Mouse (Mus musculus) intestine, postnatal 0 days (tissue): ENCODE measurements around the gene Tnfsf14. TPM values are rescaled to one million over a fixed set of nuclear protein-coding genes. Genes with fewer than 3 reads are reported as not detected.

Experiments
- ATAC-seq: fragments of 200-750 bp; cut with Nextera tagmentation; 2 replicates; pipeline ENCODE4 v1.8.0; 2017; ENCODE audit warnings: mild to moderate bottlenecking, moderate TSS enrichment, moderate library complexity
- H3K27ac ChIP-seq: fragments of 300-500 bp; sonication (generic); 2 replicates; pipeline ENCODE4 v1.5.1; 2014; ENCODE audit warnings: mild to moderate bottlenecking, low read depth, low read length, moderate library complexity
- H3K27me3 ChIP-seq: fragments of 300-500 bp; sonication (generic); replicated peaks from 2 replicates; pipeline ENCODE4 v1.6.1; 2014; ENCODE audit warnings: low read length, mixed read lengths; ENCODE audit not compliant: control insufficient read depth, insufficient read depth
- H3K36me3 ChIP-seq: fragments of 300-500 bp; sonication (generic); 2 replicates; pipeline ENCODE4 v1.6.1; 2014; ENCODE audit warnings: mild to moderate bottlenecking, moderate library complexity; ENCODE audit not compliant: control insufficient read depth, insufficient read depth
- H3K4me1 ChIP-seq: fragments of 300-500 bp; sonication (generic); replicated peaks from 2 replicates; pipeline ENCODE4 v1.6.1; 2014; ENCODE audit warnings: antibody characterized with exemption, low read length, mixed read lengths; ENCODE audit not compliant: control insufficient read depth, insufficient read depth
- H3K4me2 ChIP-seq: fragments of 300-500 bp; sonication (generic); replicated peaks from 2 replicates; pipeline ENCODE4 v1.6.1; 2014; ENCODE audit warnings: low read depth, mild to moderate bottlenecking, moderate library complexity
- H3K4me3 ChIP-seq: fragments of 300-500 bp; sonication (generic); 2 replicates; pipeline ENCODE4 v1.5.1; 2014; ENCODE audit warnings: low read depth, low read length
- H3K9ac ChIP-seq: fragments of 300-500 bp; sonication (generic); 2 replicates; pipeline ENCODE4 v1.6.1; 2014; ENCODE audit warnings: mild to moderate bottlenecking, low read depth, low read length
- H3K9me3 ChIP-seq: fragments of 300-500 bp; sonication (generic); 2 replicates; pipeline ENCODE4 v1.6.1; 2016; ENCODE audit warnings: mixed run types; ENCODE audit not compliant: control insufficient read depth
- CTCF ChIP-seq: sonication (generic); IDR thresholded peaks from 2 replicates; pipeline ENCODE4 v1.5.1; 2016; ENCODE audit warnings: low read depth, mild to moderate bottlenecking, control low read depth, antibody characterized with exemption, moderate library complexity
- WGBS: fragments of 180-500 bp; shearing (Covaris S2); extraction: QIAGEN DNeasy Blood & Tissue Kit; methylation state at CpG from one replicate; pipeline ENCODE4 v1.1.7; 2014; 5-methylcytosine and 5-hydroxymethylcytosine counted together
- polyA plus RNA-seq: library from polyadenylated mRNA; unstranded; fragments of >200 nt; fragmentation: Nextera tagmentation; extraction: Ambion mirVana; gene quantifications from 2 replicates; pipeline ENCODE4 v1.2.1, GENCODE M21; 2015

Gene Tnfsf14
- 0.10 and 0.12 TPM in 2 replicates for polyA plus RNA-seq

DNA sequence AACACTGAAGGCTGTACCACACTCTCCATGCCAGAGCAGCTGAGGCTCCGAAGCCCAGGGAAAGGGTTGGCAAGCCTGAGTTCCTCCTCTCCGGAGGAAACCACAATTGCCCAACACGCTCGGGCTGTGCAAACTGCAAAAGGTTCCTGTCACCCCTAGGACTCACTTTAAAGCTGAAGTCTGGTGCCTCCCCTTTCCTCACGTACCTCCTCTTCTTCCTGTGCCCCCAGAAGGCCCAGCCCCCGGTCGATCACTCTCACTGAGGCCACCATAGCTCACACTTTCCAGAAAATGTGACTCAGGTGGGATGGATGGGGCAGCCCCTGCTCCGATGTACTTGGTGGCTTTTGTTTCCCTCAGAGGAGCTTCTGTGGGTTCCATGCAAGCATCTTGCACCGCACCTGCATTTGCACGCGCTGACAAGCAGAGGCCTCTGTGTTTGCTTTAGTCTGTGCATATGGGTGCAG, at the start of gene Tnfsf14:
Gene Tnfsf14 (minus strand): TSS at position 137 of the 467 bp plus-strand sequence.
- Histone ChIP-seq H3K27me3 (no peaks in the 10 kb centered on the region), H3K4me3 (no peak within 1 kb of the TSS), H3K9me3 (no peaks in the 10 kb centered on the region), H3K27ac (no peak within 1 kb of the TSS), H3K9ac (no peak within 1 kb of the TSS), H3K4me2 (no peak within 1 kb of the TSS), H3K4me1 (no peaks in the 10 kb centered on the region), H3K36me3 (no peaks in the 10 kb centered on the region)
- no peak for TF ChIP-seq CTCF
- 80% methylated on average over 11 of the region's 11 CpGs for WGBS
- no peak for ATAC-seq

- Histone ChIP-seq H3K36me3 (peaks cover 44% of the 10 kb centered on the region), H3K27me3 (no peaks in the 10 kb centered on the region), H3K4me2 (0 out of 2 replicates have a peak overlapping the region, but pooled peaks have one; percentile 68), H3K27ac (no peak overlapping the region), H3K4me1 (no peaks in the 10 kb centered on the region), H3K9me3 (no peaks in the 10 kb centered on the region), H3K4me3 (no peak overlapping the region), H3K9ac (no peak overlapping the region)
- ATAC-seq = no peak
- 93% methylated on average over 9 of the region's 9 CpGs for WGBS
- TF ChIP-seq CTCF = no peak
These were observed 43.2 kb upstream of the Tnfsf14 start for GRCm38 (mm10) chr17:57237181-57237580.

DNA sequence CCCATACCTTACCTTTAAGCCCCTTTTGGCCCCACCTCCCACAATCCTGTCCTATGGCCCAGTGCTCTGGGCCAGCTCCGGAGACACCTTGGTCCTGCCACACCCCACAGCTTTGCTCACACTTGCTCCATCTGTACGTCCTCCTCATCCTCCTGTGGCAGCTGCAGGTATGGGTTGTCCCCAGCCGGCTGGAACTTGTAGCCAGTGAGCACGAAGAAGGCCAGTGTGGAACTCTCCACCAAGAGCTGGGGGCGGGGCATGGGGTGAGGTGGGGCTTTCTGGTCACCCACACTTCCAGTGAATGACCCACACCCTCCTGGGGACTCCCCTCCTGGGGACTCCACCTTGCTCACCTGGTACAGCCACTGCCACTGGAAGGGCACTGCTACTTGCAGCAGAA, 41.8 kb upstream of the Tnfsf14 start:
- WGBS = 66% methylated on average over 5 of the region's 5 CpGs
- peaks cover 38% of the 10 kb centered on the region for H3K36me3 ChIP-seq
- H3K9me3 ChIP-seq = no peaks in the 10 kb centered on the region
- peaks cover 6% of the 10 kb centered on the region; the same call in 1 of the 2 replicates for H3K4me1 ChIP-seq
- H3K27ac ChIP-seq = no peak overlapping the region
- H3K4me3 ChIP-seq = peak overlapping the region; percentile 37; the same call in 1 of the 2 replicates
- H3K4me2 ChIP-seq = peak overlapping the region; percentile 68
- TF ChIP-seq CTCF = no peak
- no peaks in the 10 kb centered on the region for H3K27me3 ChIP-seq
- H3K9ac ChIP-seq = no peak overlapping the region
- ATAC-seq = no peak; the same call in 1 of the 2 replicates

DNA sequence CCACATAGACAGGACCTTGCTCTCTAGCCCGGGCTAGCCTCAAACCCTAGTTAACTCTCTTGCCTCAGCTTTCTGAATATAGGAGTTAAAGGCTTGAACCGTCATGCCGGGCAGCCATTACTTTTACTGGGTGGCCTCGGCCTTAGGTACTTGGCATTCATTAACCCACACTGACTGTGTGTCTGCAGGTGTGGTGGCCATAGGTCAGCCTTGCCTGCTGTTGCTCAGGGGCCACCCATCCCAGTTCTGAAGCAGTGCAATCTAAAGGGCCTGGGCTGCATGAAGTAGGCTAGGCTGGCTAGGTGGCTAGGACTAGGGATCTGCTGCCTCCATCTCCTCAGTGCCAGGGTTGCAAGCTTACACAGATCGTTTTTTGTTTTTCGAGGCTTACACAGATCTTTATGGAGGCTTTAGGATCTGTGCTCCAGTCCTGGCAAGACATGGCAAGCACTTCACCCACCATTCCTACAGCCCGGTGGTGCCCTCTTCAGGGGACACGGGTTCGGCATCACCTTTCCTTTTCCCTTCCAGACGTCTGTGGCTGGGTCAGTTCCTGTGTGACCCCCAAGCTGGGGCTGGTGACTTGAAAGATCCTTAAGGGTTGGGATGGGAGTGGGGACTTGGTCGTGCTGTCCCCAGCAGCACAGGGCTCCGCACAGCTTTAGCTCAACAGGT, 40.4 kb upstream of the Tnfsf14 start:
- no peaks in the 10 kb centered on the region for H3K27me3 ChIP-seq
- WGBS = 39% methylated on average over 12 of the region's 12 CpGs
- H3K4me3 ChIP-seq = peak overlapping the region; percentile 37
- peak overlapping the region; percentile 68 for H3K9ac ChIP-seq
- H3K4me2 ChIP-seq = peak overlapping the region; percentile 68
- H3K27ac ChIP-seq = peak overlapping the region; percentile 94
- H3K4me1 ChIP-seq = peaks cover 6% of the 10 kb centered on the region; the same call in 1 of the 2 replicates
- peaks cover 38% of the 10 kb centered on the region for H3K36me3 ChIP-seq
- no peaks in the 10 kb centered on the region for H3K9me3 ChIP-seq
- TF ChIP-seq CTCF = peak; percentile 57
- peak; percentile 84 for ATAC-seq

GRCm38 (mm10) chr17:57233038-57233437, 39.1 kb upstream of the Tnfsf14 start:
- H3K4me1 ChIP-seq = peaks cover 6% of the 10 kb centered on the region; the same call in 1 of the 2 replicates
- H3K27me3 ChIP-seq = no peaks in the 10 kb centered on the region
- no peak for TF ChIP-seq CTCF
- H3K4me3 ChIP-seq = peak overlapping the region; percentile 37
- H3K27ac ChIP-seq = peak overlapping the region; percentile 94
- peaks cover 33% of the 10 kb centered on the region for H3K36me3 ChIP-seq
- ATAC-seq = peak; percentile 79
- H3K9me3 ChIP-seq = no peaks in the 10 kb centered on the region
- WGBS = 17% methylated on average over 7 of the region's 7 CpGs
- H3K4me2 ChIP-seq = peak overlapping the region; percentile 68
- peak overlapping the region; percentile 68 for H3K9ac ChIP-seq

GRCm38 (mm10) chr17:57232200-57232599, 38.2 kb upstream of the Tnfsf14 start:
- Histone ChIP-seq H3K9me3 (no peaks in the 10 kb centered on the region), H3K27ac (peak overlapping the region; percentile 94), H3K36me3 (peaks cover 25% of the 10 kb centered on the region), H3K4me1 (peaks cover 6% of the 10 kb centered on the region; the same call in 1 of the 2 replicates), H3K4me2 (peak overlapping the region; percentile 68), H3K27me3 (no peaks in the 10 kb centered on the region), H3K4me3 (no peak overlapping the region), H3K9ac (no peak overlapping the region)
- no peak for ATAC-seq
- no peak for TF ChIP-seq CTCF
- 80% methylated on average over 1 of the region's 1 CpGs for WGBS
